Mouse (Mus musculus) A20 (cell line): ENCODE measurements at regions not wholly inside any gene's neighbourhood (a gene's known extent, or its start where the extent isn't known, plus 50 kb on each side); places are given as distances from the start of the nearest gene placed in this dataset.

Experiments used
- DNase-seq: peaks from one replicate; pipeline ENCODE4 v3.0.0-alpha.2; 2011; ENCODE audit warnings: low read depth, low spot score

DNA sequence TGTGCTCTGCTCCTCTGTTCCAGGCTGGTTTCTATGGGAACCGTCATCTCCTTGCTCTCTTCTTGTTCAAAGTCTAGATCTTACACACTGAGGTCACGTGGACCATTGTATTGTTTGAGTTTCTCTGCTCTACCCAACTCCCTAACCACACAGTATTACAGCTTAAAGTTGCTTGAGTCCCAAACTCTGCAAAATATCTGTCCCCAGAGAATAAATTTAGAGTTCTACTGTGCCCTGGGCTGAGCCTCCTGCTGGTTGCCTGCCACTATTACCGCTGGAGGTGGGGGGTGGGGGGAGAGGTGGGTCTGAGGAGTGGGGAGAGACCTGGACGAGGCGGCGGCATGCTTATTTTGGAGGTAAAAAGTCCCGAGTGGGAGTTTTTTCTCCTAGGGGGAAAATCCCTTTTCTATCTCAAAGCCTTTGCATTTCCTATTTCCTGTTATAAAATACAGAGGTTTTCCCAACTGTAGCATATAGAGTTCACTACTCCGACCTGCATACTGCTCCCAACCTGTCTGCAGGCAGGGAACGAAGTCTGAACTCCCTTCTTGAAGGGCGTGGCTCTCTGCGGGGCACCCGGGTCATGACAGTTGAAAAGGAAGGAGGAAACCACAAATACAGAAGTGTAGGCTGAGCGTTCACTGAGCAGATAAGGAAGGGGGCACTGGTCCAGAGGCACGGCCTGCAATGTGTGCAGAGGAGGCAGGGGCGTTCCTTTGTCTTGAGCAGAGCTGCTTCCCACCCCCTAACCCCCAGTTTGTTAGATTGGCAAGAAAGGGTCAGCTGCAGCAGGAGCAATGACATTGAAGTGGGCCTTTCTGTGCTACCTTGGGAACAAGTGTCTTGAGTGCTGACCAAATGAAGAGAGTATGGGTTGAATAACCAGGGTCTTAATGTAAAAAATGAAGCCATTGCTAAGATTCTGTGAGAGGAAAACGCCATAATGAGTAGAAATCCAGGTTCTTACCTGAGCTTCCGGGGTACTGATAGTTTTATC is 188.7 kb downstream of the Akap7 start:
- peak; percentile 74 for DNase-seq

DNA sequence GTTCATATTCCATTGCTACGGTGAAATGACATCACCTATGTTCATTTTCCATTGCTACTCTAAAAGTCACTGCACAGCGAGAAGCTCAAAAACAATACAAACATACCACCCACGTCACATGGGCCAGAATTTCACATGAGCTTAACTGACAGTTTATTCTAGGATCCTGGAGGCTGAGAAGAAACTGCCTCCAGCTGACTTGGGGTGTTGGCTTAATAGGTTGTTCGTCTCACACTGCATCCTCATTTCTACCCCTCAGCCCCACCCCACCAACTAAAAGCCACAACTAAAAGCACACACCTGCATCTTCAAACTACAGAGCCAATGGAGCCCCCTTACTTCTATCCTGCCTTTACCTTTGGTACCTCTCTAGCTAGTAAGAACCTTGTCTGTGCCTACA is 187.0 kb upstream of the Arg1 start:
- no peak for DNase-seq

DNA sequence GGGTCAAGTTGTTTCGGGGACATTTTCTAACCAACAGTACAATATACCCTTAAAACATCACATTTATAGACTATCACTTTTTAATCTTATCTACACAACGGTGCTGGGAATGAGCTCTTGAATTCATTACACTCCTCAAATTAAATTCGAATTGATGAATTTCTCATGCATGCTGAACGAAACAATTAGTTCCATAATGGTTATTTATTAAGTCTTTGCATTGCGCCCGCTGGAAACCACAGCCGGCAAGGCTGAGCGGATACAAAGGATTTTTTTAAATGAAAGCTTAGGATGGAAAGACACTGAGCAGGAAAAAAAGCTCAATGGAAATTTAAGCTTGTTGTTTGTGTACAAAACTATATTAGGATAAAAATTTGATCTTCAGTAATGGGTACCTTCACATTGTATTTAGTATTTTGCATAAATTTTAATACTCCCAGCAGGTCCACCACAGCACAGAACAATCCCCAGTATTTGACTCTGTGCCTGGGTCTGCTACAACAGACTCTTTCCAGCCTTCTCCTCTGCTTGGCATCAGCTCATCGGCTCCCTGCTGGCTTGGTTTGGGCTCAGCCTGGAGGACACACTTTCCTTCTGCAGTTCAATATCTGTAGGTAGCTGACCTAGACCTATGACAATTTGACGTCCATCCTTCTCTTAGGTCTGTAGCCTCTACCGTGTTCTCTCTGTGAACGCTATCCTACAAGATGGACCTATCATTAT is 185.3 kb upstream of the Arg1 start:
- no peak for DNase-seq

DNA sequence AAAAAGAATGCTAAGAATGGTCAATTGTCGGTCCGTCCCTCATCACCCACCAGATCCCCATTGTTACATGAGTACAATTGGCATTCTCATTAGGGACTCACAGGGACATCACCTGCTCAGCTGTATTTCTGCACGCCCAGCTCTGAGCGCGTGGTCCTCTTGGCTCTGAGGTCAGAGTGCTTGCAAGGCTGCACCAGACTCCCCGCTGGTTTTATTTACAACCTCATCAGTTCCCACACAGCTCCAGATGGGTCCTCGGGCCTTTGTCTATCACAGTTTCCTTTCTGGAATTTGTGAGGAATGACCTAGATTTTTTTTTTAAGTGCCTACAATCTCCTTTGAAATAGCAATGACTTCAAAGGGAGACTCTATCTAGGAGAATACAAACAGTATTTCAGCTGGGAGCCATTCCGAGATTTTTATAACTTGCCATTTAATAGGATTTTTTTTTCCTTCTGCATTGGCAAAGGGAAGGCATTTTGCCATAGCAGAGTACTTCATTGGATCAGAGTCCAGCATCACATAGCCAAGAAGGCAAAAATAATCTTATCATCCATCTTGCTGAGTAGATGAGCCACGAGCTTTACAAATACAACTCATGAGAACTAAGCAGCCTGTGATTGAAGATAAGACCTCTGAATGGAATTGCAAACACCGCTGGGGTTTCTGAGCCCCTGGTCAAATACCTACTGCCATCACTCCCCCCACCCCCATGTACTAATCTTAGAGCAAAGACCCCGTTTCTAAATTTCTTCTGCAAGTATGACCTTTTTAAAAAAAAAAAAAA is 184.5 kb upstream of the Arg1 start:
- no peak for DNase-seq

DNA sequence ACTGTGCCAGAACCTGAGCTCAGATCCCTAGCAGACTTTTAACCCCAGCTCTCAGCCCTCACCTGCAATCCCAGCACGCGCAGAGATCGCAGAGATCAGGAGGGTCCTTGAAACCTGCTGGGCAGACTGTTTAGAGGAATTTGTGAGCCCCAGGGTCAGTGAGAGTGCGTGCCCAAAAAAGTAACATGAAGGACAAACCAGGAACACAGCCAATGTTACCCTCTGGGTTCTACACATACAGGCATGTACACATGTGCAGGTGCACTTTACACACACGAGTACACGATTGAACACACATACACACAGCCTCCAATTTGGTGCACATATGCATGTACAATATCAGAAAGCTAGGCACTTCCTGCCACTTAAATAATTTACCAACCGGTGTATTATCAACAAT is 183.9 kb upstream of the Arg1 start:
- no peak for DNase-seq

DNA sequence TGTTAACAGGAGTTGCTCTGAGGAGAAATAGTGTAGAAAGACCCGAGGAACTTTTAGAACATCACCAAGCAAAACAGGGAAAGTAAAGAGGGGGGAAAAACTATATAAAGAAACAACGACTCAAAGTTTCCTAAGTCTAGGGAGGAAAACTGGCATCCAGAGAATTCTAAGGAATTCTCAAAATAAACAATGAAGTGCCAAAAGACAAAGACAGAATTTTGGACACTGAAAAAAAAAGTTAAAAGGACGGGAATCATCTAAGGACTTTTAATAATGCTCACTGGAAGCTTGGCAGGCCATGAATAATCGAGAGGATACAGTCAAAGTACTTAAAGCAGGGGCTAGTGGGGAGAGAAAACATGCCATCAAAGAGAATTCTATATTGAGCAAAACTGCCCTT is 170.8 kb upstream of the Arg1 start:
- DNase-seq: no peak

DNA sequence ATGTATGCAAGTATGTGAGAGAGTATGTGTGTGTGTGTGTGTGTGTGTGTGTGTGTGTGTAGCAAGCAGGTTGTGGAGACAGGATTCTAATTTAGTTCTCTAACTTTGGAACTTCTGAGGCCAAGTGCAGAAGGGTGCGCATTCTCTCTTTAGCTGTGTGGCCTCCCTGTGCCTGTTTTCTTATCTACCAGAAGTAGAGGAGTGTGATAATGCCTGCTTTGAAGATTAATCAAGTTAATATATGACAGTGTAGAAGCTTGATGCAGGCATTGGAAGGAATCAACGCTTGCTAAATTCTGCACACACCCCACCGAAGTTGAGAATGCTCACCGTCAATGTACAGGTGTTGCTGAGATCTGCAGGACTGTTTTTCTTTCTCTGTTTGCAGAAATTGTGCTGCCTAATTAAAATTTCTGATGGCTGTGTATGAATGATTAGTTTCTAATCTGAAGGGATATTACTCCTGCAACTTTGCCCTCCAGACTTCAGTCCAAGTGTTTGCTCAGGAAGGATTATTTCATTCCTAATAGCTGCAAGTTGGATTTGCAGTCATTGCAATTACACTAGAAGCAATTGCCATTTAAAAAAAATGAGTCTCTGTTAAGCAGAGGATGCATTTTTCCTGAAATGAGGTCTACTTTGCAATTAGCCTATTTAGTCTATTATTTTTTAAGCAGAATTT is 162.6 kb upstream of the Arg1 start:
- DNase-seq: no peak

DNA sequence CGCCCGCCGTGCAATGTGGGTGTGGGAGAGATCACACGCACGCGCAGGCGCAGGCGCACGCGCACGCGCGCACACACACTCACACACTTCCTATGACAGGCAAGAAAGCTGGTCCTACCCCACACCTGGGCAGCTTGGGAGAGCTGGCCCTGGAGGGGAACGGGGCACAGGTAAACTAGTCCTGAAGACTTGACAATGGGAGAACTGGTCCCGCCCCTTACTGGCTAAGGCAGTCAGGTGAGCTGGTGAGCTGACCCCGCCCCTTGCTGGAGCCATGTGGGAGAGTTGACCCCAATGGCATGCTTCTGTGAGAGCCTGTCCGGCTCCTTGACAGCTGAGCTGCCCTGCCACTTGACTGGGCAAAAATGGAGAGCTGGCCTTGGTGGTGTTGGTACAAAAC is 159.5 kb upstream of the Arg1 start:
- DNase-seq: no peak

DNA sequence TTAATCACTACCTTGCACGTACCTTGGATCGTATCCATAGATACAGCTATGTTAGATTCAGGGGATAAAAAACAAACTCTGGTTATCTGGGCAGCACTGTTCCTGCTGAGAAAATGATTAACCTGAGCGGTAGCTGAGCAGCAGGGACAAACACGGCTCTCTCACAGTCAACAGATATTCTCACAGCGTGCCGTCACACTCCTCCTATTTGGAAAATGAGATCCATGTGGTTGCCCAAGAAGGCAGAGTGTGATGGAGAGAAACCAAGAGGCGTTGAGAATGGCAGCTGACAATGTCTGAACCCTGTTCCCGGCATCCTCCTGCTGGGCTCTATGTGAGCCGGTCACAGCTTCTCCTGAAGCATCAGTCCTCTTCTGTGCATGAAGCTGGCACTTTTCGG is 155.6 kb upstream of the Arg1 start:
- no peak for DNase-seq

DNA sequence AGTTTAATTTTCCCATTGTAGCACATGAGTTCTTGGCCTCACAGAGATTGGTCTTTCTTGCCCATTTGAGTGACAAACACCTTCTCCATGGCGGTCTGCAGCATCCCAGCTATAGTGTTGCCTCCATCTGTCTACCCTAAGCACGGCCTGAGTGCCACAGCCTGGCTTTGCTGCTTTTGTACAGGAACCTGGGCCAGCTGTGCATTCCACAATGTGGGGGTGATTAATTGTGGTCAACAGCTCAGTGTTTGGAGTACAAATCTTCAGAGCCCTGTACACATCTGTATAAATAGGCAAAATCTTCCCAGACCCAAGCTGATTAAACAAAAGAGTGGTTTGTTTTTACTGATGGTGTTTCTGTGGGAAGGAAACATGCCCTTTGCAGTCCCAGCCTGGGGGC is 145.3 kb upstream of the Arg1 start:
- no peak for DNase-seq

DNA sequence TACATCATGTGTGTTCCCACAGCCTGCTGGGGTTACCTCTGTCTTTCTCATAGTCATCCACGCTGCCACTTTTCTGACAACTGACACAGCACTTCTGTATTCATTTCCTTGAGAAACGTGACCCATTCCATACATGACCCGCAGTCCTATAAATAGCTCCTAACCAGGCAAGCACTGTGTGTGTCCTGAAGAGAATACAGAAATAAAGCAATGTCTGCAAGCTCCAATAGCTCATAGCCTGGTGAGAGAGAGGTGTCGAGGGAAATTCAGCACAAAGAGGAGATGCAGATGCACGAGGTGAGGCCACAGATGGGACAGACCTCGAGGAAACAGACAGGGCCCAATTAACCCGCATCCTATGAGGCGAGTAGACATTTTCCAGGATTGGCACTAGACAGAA is 141.0 kb upstream of the Arg1 start:
- DNase-seq: no peak

DNA sequence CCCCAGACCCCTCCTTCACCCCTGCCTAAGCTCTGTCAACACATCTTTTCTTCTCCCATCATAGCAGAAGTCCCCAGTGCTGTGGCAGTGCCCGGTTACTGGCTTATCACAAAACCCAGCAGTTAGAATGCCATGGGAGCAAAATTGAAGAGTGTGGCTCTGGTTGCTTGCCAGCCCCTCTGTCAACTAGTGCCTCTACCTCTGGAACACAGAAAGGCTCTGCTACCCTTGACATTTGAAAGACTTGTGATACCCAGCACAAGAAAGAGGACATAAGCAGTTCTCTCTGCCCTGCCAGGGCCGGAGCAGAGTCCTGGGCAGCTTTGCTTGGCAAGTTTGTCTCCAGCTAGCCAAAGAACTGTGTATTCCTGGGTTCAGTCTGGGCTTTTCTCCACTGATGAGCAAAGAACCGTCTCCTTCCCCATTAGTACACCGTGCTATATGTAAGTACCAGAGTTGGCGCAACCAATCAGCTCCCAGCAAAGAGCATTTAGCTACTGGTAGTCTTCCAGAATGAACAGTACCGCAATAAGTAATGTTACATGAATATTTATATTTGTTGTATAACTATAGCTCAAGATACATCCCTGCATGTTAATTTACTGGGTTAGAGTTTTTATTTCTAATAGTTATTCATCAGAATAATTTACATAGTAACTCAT is 137.5 kb upstream of the Arg1 start:
- DNase-seq: no peak

DNA sequence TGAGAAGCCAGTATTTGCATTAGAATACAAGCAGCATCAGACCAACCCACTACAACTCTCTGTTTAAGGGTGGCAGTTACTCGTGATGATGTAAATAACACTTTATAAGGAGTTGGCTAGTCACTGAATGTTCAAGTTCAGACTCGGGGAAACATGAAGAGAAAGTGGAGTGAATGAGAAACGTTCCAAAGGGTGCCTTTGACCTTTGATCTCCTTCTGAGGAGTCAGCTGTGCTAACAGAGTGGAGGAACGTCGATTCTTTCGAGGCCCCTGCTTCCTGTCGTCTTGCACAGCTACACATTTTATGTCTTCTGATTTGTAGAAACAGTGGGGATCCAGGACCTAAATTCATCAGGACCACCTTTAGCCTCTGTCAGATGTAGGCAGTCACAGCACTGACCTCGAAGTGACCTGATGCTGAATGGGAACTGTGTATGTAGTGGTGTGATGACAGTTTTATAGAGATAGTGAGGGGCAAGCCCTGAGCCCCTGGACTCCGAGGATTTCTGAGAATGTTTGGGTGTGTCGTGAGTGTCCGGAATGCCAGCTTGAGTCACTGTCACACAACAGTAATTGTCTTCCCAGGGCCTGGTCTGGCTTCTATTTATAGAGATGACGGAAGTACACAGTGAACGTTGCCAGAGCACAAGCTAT is 134.2 kb upstream of the Arg1 start:
- no peak for DNase-seq

DNA sequence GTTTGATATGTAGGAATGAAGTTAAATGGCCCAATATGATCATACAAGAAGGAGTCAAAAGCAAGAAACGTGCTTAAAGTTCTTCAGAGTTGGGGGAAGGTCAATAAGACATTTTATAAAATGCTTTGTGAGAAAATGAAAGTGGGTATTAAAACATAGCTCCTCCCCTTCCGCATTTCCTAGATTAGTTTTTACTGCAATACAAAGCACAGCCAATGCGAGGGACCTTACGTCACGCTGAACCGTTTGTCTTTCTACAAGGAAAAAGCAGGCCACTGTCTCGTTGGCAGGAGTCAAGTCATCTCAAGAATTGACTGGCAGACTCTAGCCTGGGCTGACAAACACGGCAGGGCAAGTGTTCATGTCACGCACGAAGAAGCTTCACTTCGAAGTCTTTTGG is 131.4 kb upstream of the Arg1 start:
- peak; percentile 47 for DNase-seq

DNA sequence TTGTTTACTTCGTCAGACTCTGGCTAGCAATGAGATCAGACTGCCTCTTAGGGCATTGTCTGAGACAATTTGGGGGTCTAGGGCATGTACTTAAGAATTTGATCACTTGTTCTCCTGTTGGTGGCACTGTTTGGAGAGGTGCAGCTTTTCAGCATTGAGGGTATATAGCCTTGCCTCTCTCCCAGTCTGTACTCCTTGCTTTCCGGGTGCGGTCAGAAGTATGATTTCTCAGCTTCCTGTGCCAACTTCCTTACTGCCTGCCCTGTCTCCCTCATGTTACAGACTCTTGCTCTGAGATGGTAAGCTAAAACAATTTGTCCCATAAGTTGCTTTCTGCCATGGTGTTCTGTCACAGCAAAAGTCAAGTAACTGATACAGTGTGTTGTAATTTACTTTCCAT is 124.7 kb upstream of the Arg1 start:
- DNase-seq: no peak

DNA sequence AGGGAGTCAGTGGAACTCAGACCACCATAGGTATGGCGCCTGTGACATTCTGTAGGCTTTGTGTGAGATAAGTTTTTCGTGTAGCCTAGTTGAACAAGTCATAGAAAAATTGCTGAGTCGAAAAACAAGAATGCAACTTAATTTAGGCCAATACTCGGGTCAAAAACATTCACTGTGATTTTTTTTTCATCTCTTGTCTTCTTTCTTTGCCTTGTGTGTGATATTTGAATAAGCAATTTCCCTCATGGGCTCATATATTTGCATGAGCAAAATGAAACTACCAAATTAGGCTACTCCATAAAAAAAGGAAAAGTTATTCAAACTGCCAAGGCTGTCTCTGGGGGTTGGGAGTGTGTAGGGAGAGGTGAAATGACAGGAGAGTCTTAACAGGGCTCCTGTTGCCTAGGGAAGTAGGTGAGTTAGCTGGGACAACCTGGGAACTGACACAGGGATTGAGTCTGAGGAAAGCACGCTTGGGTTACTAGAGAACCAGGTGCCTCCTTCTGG is 124.1 kb upstream of the Arg1 start:
- no peak for DNase-seq

DNA sequence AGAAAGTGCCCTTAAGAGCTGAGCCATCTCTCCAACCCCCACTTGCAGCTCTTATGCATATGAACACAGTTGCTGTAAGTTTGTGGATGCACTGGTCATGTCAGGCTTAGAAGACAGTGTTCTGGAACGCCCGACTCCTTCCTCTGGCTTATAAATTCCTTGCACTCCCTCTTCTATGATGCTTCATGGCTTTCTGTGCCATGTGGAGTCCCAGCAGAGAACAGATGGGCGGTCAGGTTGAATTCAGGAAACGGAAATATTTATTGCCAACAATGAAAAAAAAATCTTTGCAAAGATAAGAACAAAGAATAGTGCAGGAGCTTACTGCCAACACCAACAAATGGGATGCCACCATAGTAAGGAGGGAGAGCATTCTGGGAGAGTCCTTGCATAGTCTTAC is 113.9 kb upstream of the Arg1 start:
- no peak for DNase-seq

DNA sequence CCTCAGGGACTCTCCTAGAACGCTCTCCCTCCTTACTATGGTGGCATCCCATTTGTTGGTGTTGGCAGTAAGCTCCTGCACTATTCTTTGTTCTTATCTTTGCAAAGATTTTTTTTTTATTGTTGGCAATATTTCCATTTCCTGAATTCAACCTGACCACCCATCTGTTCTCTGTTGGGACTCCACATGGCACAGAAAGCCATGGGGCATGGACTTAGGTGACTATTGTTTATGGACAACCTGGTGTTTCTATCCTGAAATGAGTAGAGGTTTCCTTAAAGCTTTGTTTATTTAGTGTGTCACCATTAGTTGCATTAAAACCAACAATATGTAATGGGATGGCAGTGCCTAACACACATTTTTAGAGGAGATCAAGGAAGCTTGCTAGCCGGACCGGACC is 112.6 kb upstream of the Arg1 start:
- no peak for DNase-seq

DNA sequence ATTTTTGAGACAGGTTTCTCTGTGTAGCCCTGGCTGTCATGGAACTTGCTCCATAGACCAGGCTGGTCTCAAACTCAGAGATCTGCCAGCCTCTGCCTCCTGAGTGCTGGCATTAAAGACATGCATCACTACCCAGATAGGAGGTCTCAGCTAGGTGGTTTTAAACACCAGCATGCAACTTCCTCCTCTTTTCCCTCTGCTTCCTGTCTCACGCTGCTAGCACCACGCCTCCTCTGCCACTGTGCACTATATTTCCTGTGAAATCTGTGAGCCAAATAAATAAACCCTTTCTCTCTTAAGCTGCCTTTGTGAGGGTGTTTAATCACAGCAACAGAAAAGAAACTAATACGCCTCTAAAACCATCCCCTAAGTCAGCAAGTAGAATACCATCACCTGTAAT is 109.6 kb upstream of the Arg1 start:
- no peak for DNase-seq

DNA sequence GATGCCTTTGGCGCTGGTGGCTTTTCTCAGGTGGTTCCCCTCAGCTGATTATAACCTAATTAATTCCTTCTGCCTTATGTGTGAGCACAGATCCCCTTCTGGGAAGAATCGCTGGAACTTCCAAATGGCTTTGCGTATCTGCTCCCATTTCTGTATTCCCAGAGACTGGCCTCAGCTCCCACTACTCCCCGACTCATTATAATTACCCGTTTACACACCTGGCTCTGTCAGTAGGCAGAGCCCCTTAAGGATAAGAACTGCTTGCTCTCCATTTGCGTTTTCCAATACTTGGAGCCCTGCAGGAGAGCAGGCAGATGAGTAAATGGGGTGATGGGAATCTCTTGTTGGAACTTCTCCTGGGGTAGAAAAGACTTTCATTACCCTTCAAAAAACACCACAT is 108.1 kb upstream of the Arg1 start:
- DNase-seq: no peak
